Mouse (Mus musculus): ENCODE data around the gene Akap7. TPM values are rescaled to one million over a fixed set of nuclear protein-coding genes. Genes with fewer than 3 reads are reported as not detected.

Akap7 gene
- polyA plus RNA-seq, 1 experiment = 9.0 TPM

GRCm38 (mm10) chr10:25145851-25146250, 161.8 kb downstream of the Akap7 start:
- H3K4me3 ChIP-seq = no peak overlapping the region
- no peak overlapping the region for H3ac ChIP-seq (ENCODE audit: control insufficient read depth, insufficient read length)
- no peak for TF ChIP-seq REST (IDR thresholded peaks at IDR 0.05; ENCODE audit: insufficient read depth, insufficient read length)
- no peak for TF ChIP-seq POLR2AphosphoS2 (IDR thresholded peaks at IDR 0.05; ENCODE audit: insufficient read length, low read depth)
- TF ChIP-seq USF1 (IDR thresholded peaks at IDR 0.05; ENCODE audit: low read depth) = no peak
- no peak for TF ChIP-seq MYOG (IDR thresholded peaks at IDR 0.05; ENCODE audit: control insufficient read depth in 1 of 3, insufficient read depth in 1 of 3, insufficient read length in 2 of 3, low read depth in 2 of 3)
- TF ChIP-seq CEBPB (IDR thresholded peaks at IDR 0.05; ENCODE audit: insufficient read depth, poor library complexity, severe bottlenecking) = no peak
- no peak for TF ChIP-seq SRF (IDR thresholded peaks at IDR 0.05; ENCODE audit: control insufficient read depth, insufficient read length, low read depth)
- H3K27me3 ChIP-seq (ENCODE audit: control insufficient read depth, insufficient read depth, insufficient read length) = no peaks in the 10 kb centered on the region
- H3K4me2 ChIP-seq (ENCODE audit: low read depth) = no peak overlapping the region
- no peaks in the 10 kb centered on the region for H3K36me3 ChIP-seq (ENCODE audit: control insufficient read depth, insufficient read depth)
- H3K79me2 ChIP-seq (ENCODE audit: control insufficient read depth, insufficient read depth) = no peaks in the 10 kb centered on the region

- H3K36me3 ChIP-seq (ENCODE audit: control insufficient read depth, insufficient read depth) = no peaks in the 10 kb centered on the region
- no peaks in the 10 kb centered on the region for H3K27me3 ChIP-seq (ENCODE audit: control insufficient read depth, insufficient read depth, insufficient read length)
- H3ac ChIP-seq (ENCODE audit: control insufficient read depth, insufficient read length) = no peak overlapping the region
- no peak overlapping the region for H3K4me3 ChIP-seq
- H3K79me2 ChIP-seq (ENCODE audit: control insufficient read depth, insufficient read depth) = no peaks in the 10 kb centered on the region
- no peak overlapping the region for H3K4me2 ChIP-seq (ENCODE audit: low read depth)
- TF ChIP-seq REST (IDR thresholded peaks at IDR 0.05; ENCODE audit: insufficient read depth, insufficient read length) (no peak), TCF12 (IDR thresholded peaks at IDR 0.05; ENCODE audit: insufficient read depth, poor library complexity, severe bottlenecking) (no peak), MYOD1 (IDR thresholded peaks at IDR 0.05; ENCODE audit: control insufficient read depth in 1 of 3, insufficient read length in 2 of 3, low read depth in 2 of 3) (no peak), E2F4 (IDR thresholded peaks at IDR 0.05; ENCODE audit: insufficient read depth) (no peak), TCF3 (IDR thresholded peaks at IDR 0.05; ENCODE audit: insufficient read length, low read depth) (no peak), SRF (IDR thresholded peaks at IDR 0.05; ENCODE audit: control insufficient read depth, insufficient read length, low read depth) (no peak), MAX (IDR thresholded peaks at IDR 0.05; ENCODE audit: low read depth) (no peak), POLR2AphosphoS2 (IDR thresholded peaks at IDR 0.05; ENCODE audit: insufficient read length, low read depth) (no peak), POLR2A (IDR thresholded peaks at IDR 0.05; ENCODE audit: insufficient read length, low read depth) (no peak), CEBPB (IDR thresholded peaks at IDR 0.05; ENCODE audit: insufficient read depth, poor library complexity, severe bottlenecking) (no peak), MYOG (IDR thresholded peaks at IDR 0.05; ENCODE audit: control insufficient read depth in 1 of 3, insufficient read depth in 1 of 3, insufficient read length in 2 of 3, low read depth in 2 of 3) (no peak), USF1 (IDR thresholded peaks at IDR 0.05; ENCODE audit: low read depth) (no peak)
Observed at GRCm38 (mm10) chr10:25144787-25145761, 162.6 kb downstream of the Akap7 start.

GRCm38 (mm10) chr10:25141781-25142180, 165.9 kb downstream of the Akap7 start:
- no peak for TF ChIP-seq POLR2A (IDR thresholded peaks at IDR 0.05; ENCODE audit: insufficient read length, low read depth)
- TF ChIP-seq MYOG (IDR thresholded peaks at IDR 0.05; ENCODE audit: control insufficient read depth in 1 of 3, insufficient read depth in 1 of 3, insufficient read length in 2 of 3, low read depth in 2 of 3) = no peak
- no peak for TF ChIP-seq SRF (IDR thresholded peaks at IDR 0.05; ENCODE audit: control insufficient read depth, insufficient read length, low read depth)
- no peaks in the 10 kb centered on the region for H3K36me3 ChIP-seq (ENCODE audit: control insufficient read depth, insufficient read depth)
- H3K4me3 ChIP-seq = no peak overlapping the region

GRCm38 (mm10) chr10:25140155-25140755, 167.4 kb downstream of the Akap7 start:
- TF ChIP-seq MYOD1 (IDR thresholded peaks at IDR 0.05; ENCODE audit: control insufficient read depth in 1 of 3, insufficient read length in 2 of 3, low read depth in 2 of 3) (no peak), USF1 (IDR thresholded peaks at IDR 0.05; ENCODE audit: low read depth) (no peak), TCF3 (IDR thresholded peaks at IDR 0.05; ENCODE audit: insufficient read length, low read depth) (no peak), CEBPB (IDR thresholded peaks at IDR 0.05; ENCODE audit: insufficient read depth, poor library complexity, severe bottlenecking) (no peak), TCF12 (IDR thresholded peaks at IDR 0.05; ENCODE audit: insufficient read depth, poor library complexity, severe bottlenecking) (no peak), POLR2AphosphoS2 (IDR thresholded peaks at IDR 0.05; ENCODE audit: insufficient read length, low read depth) (no peak), MAX (IDR thresholded peaks at IDR 0.05; ENCODE audit: low read depth) (no peak), SRF (IDR thresholded peaks at IDR 0.05; ENCODE audit: control insufficient read depth, insufficient read length, low read depth) (no peak), POLR2A (IDR thresholded peaks at IDR 0.05; ENCODE audit: insufficient read length, low read depth) (no peak), MYOG (IDR thresholded peaks at IDR 0.05; ENCODE audit: control insufficient read depth in 1 of 3, insufficient read depth in 1 of 3, insufficient read length in 2 of 3, low read depth in 2 of 3) (no peak), E2F4 (IDR thresholded peaks at IDR 0.05; ENCODE audit: insufficient read depth) (no peak), REST (IDR thresholded peaks at IDR 0.05; ENCODE audit: insufficient read depth, insufficient read length) (no peak)
- Histone ChIP-seq H3K4me3 (no peak overlapping the region), H3K36me3 (ENCODE audit: control insufficient read depth, insufficient read depth) (no peaks in the 10 kb centered on the region), H3ac (ENCODE audit: control insufficient read depth, insufficient read length) (no peak overlapping the region), H3K4me2 (ENCODE audit: low read depth) (no peak overlapping the region), H3K27me3 (ENCODE audit: control insufficient read depth, insufficient read depth, insufficient read length) (no peaks in the 10 kb centered on the region), H3K79me2 (ENCODE audit: control insufficient read depth, insufficient read depth) (no peaks in the 10 kb centered on the region)

More at GRCm38 (mm10) chr10:25141781-25142180, 165.9 kb downstream of the Akap7 start:
- Histone ChIP-seq H3K79me2 (ENCODE audit: control insufficient read depth, insufficient read depth) (no peaks in the 10 kb centered on the region), H3ac (ENCODE audit: control insufficient read depth, insufficient read length) (no peak overlapping the region), H3K27me3 (ENCODE audit: control insufficient read depth, insufficient read depth, insufficient read length) (no peaks in the 10 kb centered on the region), H3K4me2 (ENCODE audit: low read depth) (no peak overlapping the region)
